Mouse (Mus musculus) cerebellum, adult 2 months (tissue): ENCODE data around the gene Wdr25.

ENCODE experiments used
- CTCF ChIP-seq: fragments of 200-500 bp; IDR thresholded peaks from 2 replicates; pipeline ENCODE4 v1.5.1; 2011; ENCODE audit warnings: low read depth, mild to moderate bottlenecking, control low read depth, low read length, moderate library complexity, borderline replicate concordance; ENCODE audit not compliant: insufficient read depth
- POLR2A ChIP-seq: fragments of 200-500 bp; IDR thresholded peaks from 2 replicates; pipeline ENCODE4 v1.6.1; 2011; ENCODE audit warnings: low read length, control low read depth, borderline replicate concordance; ENCODE audit not compliant: insufficient read depth

DNA sequence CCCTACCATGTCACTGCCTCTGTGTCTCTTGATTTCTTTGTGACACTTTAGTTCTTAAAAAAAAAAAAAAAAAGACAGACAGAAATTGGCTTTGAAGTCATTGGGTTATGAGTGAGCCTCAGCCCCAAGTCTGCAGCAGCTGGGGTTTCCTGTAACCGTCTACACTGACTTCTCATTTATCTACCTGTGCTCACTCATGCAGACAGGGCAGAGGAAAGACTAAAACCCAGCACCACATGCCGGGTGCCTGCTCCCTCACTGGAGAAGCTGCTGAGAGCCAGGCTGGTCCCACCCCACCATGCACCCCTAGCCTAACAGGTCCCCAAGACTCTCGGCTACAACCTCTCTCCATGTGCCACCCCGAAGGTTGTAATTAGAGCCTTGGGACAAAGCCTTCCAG lies 164.3 kb downstream of the Wdr25 start:
- no peak for TF ChIP-seq CTCF
- no peak for TF ChIP-seq POLR2A
